Mouse (Mus musculus): ENCODE results near the gene Gm5615.

Gene Gm5615

DNA sequence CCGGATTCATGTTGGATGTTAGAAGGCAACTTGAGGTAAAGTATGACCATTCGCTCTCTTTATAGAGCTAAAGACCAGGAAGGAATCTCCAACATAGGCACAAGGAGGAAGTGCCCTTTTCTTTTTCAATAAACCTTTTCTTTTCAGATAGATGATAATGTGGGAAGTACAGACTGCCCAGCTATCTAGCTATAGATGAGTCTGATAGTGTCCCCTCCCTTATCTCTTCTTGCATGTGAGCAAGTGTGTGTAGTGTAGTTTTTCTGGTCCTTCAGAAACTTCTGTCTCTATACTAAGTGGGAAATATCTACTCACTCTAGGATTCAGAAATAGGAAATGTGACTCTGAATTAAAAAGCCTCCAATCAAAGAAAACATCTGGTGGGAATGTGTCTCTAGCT, at the start of gene Gm5615:
Gene Gm5615, minus strand, starts transcription at position 101 of the 400 bp plus-strand sequence.
- no peak for DNase-seq (ENCODE audit: low spot score)

DNA sequence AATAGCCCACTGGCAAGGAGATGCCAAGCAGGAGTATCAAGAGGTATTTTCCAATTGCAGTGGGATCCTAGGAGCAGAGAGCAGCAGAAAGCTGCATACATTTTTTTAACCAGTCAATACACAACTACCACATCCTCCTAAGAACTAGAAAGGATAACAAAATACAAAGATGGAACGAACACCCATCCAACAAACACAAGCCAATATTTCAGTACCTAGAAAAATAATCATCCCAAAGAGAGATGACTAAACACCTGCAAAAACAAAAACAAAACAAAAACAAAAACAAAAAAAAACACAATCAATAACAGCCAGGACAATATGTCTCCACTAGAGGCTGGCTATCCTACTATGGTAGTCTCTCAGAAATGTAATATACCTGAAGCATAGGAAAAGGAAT, 40.8 kb upstream of the Gm5615 start, which contains the start of gene Gm17689:
Gene Gm17689, minus strand, starts transcription at position 101 of the 400 bp plus-strand sequence.
- DNase-seq (ENCODE audit: low spot score) = no peak

GRCm38 (mm10) chr9:36504211-36504610, 37.6 kb downstream of the Gm5615 start:
- no peak for DNase-seq (ENCODE audit: low spot score)

DNA sequence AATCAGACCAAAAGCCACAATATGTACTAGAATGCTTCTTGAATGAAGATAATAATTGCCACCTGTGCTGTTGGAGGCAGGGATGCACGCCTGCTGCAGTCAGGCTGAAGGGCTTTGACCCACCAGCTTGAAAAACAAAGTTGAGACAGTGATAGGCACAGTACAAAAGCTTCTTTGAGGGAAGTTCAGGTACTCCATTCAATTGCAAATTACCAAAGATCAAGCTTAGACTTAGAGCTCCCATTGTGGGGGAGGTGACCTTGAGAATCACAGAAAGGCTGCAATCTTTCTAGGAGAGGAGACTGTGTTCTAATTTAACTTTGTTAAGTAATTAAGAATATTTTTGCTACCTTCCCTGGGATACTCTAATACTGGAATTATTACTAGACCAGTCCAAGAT, 45.9 kb downstream of the Gm5615 start:
- no peak for DNase-seq (ENCODE audit: low spot score)

DNA sequence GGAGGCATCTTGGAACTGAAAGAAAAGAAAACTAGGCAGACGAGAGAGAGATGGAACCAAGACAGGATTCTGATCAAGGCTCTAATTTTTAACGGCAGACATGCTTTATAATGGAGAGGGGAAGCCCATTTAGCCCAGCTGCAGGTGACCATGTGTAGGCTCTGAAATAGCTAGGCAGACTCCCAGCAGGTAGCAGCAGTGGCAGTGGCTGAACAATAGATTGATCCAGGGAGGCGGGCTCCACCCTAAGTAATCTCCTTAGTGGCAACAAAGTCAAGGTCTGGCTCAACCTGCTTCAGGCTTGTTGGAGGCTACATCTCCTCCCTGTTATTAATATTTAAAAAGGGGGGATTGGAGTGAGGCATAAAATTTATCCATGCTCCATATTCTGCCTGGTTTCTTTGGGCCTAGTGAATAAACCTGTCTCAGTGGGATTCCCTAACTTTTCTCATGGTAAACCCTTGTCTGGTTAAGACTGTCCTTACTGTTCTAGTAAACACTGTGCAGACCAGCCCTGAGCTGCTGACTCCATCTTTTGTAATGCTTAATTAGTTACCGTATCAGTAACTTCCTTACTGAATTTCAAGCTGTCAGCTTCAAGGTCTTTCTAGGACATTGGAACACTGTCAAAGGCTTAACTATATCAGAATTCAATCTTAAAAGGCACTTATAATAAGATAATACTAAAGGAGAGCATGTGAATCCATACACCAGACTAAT, 47.1 kb downstream of the Gm5615 start:
- no peak for DNase-seq (ENCODE audit: low spot score)
